Mouse (Mus musculus) T-helper 17 cell (primary cell): Measurements from ENCODE around the gene Terb2.

Experiments used
- in situ Hi-C, 2 experiments: fragments of 300-600 bp; cut with MboI, MseI; formaldehyde crosslinking; loops; 1 replicate in 1 of 2; 2 replicates in 1 of 2; pipeline ENCODE4 v1.15.1; 2025; ENCODE audit warnings: high pct_unique_total_duplicates in 2 of 2

Terb2 gene

GRCm38 (mm10) chr2:122186106-122186505 is at the start of gene Terb2, which contains the start of gene Patl2:
Terb2 (plus strand) TSS chr2:122186272.
Patl2 (minus strand) TSS chr2:122186189.
- in situ Hi-C loops: no loop called here

DNA sequence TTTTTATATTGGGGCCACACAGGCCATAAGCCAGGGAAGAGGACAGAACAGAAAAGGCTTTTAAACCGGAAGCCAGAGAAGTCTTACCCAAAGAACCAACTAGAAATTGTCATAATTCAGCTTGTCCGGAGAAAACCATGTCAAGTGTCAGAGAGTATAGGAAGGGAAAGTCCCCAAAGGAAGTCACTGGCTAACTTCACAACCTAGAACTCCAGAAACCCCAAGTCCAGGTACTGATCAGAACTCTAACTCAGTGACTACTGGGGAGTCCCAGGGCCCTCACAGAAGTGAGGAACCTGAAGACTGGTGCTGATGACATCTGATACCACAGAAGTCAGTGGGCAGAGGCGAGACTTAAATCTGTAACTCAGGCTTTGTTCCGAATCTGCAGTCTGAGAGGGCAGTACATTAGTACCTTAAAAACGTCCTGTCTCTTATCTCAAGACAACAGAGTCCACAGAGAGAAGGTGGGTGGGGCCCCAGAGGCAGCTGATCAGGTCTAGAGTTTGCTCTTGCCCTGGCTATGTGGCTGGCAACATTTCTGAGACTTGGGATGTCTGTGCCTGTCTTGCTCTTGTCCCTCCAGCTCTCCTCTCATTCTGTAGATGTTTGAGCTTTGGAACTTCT is 48.1 kb upstream of the Terb2 start:
- in situ Hi-C loops: no loop called here

DNA sequence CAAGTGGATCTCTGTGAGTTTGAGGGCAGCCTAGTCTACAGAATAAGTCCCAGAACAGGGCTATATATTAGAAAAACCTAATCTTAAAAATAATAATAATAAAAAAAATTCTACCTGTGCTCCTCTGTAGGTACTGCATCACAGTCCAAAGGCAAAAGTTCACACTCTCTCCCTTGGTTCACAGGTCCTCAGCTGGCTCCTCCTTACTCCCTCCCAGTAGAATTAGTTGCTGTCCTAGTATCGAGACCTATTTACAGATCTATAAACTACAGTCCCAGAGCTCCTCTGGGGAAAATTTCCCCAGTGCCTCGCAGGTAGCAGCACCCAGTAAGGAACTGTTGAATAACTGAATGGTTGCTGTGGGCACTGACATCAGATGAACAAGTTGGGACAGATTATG is 45.3 kb upstream of the Terb2 start:
- in situ Hi-C loops: loop anchor here in 1 of 2 experiments (10.0 kb wide), 1 partner anchor 1696 kb away; no protein-coding TSS in a partner anchor

DNA sequence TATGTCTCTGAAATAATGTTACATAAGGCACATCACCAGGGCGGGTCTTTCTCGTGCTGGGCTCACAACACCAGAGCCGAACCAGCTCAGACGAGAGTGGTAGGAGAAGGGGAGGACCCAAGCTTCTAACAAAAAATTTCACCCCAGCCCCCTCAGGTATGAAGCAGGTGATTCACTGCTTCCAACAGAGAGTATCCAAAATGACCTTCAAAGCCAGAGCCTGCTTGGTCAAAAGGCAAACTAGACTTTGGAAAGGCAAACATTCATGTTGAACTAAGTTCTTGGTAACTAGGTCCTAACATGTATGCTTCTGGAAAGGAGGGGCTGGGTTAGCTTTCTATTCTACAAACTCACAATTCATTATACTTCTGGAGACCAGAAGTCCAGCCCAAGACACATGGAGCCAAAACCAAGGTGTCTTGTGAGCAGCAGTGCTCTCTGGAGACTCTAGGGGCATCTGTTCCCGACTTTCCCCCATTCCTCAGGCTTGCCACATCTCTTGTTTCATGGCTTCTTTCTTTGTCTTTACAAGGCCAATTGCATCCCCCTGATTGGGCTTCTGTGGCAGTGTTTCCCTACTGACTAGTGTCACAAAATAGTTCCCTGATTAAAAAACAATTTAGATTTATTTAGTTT is 44.6 kb upstream of the Terb2 start:
- in situ Hi-C loops: loop anchor here in 1 of 2 experiments (10.0 kb wide), 1 partner anchor 1697 kb away; no protein-coding TSS in a partner anchor

DNA sequence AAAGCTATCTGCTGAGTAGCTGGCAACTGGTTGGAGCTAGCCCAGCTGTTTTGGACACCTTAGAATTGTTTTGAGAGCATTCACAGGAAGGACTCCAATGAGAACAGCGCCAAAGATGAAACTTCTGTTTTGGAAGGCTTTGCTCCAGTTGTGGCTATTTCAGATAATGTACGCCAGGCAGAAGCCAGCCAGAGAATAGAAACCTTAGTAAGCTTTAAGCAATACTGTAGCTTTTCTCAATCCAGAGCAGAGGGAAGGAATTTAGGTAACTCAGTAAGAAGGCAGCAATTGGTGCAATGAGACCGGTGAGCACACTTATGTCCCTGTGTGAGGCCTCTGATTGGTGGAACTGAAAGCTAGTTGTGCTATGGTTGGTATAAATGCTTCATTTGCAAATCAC is 43.0 kb upstream of the Terb2 start:
- in situ Hi-C loops: loop anchor here in 1 of 2 experiments (10.0 kb wide), 1 partner anchor 1698 kb away; no protein-coding TSS in a partner anchor

DNA sequence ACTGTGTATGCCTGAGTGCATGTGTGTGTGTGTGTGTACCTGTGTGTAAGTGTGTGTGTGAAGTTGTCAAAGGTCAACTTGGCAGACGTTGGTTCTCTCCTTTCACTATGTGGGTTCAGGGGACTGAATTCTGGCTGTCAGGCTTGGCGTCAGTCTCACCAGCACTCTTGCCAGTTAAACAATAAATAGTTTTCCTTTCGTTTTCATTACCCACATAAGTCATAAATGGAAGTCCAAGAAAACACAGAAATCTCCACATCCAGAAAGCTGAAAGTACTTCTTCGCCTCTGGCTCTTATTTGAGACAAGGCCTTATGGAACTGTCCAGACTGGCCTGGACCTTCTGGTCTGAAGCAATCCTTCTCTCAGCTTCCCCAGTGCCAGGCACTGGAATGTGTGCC is 40.3 kb upstream of the Terb2 start:
- in situ Hi-C loops: loop anchor here in 1 of 2 experiments (10.0 kb wide), 1 partner anchor 1701 kb away; no protein-coding TSS in a partner anchor

DNA sequence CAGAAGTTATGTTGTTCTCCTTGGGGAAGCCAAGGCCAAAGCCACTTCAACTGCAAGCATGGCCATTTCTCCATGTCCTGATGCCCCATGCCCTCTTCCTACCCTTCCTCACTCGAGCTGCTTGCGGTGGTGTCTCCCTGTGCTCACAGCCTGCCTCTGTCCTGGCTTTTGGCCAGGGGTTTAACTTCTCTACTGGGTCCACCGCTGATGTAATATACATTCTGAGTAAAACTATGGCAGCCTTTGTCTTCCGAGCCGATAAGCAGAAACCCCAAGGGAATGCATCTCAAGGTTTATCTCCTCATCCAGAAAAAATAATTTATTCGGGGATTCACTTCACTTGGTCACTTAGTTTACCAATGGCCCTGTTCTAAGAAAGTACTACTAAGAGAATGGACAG is 39.4 kb upstream of the Terb2 start:
- in situ Hi-C loops: loop anchor here in 1 of 2 experiments (10.0 kb wide), 1 partner anchor 1702 kb away; no protein-coding TSS in a partner anchor

GRCm38 (mm10) chr2:122147508-122148241 is 38.4 kb upstream of the Terb2 start, which contains the start of gene B2m:
B2m (plus strand) TSS chr2:122147686.
- in situ Hi-C loops: loop anchor here in 1 of 2 experiments (10.0 kb wide), 1 partner anchor 1703 kb away; no protein-coding TSS in a partner anchor

GRCm38 (mm10) chr2:122148242-122148917 is 37.7 kb upstream of the Terb2 start:
- in situ Hi-C loops: loop anchor here in 1 of 2 experiments (10.0 kb wide), 1 partner anchor 1704 kb away; no protein-coding TSS in a partner anchor

DNA sequence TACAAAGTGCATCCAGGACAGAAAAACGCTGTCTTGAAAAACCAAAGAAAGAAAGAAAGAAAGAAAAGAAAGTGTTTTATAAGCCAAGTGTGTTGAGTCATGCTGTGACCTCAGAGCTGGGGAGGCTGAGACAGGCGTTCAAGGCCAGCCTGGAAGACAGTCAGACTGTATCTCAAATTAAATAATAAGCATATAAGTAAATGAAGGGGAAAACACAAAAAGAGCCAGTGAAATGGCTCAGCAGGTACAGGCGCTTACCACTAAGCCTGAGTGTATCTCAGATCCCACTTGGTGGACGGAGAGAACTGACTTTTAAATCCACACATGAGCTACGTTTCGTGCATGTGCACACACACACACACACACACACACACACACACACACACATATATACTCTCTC is 36.8 kb upstream of the Terb2 start:
- in situ Hi-C loops: loop anchor here in 1 of 2 experiments (10.0 kb wide), 1 partner anchor 1705 kb away; no protein-coding TSS in a partner anchor

- in situ Hi-C loops: loop anchor here (5.0 to 25.0 kb wide), 4 partner anchors 82 to 1705 kb away; partner anchors contain the start of gene Bloc1s6 (in 1 of the 2)
Observed at GRCm38 (mm10) chr2:122149716-122150115, 36.4 kb upstream of the Terb2 start.

DNA sequence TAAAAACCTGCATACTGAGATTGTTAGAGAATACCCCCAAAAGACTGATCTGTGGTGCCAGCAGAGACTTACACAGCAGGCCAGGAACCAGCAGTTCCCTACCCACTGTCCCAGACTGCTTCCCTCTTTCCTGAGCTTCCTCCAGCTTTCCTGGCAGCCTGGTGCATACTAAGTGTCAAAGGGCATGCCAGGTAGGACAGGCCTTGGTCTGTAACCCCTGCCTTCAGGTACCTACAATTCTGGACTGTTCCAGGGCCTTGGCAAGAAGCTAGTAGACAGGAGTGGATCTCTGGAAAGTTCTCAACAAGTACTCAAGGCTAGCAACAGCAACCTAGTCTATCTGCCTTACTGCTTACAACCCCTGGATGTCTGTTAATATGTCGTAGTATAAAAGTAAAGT is 34.9 kb upstream of the Terb2 start:
- in situ Hi-C loops: loop anchor here (5.0 to 25.0 kb wide), 3 partner anchors 84 to 1414 kb away; partner anchors contain the start of gene Bloc1s6 (in 1 of the 2)

DNA sequence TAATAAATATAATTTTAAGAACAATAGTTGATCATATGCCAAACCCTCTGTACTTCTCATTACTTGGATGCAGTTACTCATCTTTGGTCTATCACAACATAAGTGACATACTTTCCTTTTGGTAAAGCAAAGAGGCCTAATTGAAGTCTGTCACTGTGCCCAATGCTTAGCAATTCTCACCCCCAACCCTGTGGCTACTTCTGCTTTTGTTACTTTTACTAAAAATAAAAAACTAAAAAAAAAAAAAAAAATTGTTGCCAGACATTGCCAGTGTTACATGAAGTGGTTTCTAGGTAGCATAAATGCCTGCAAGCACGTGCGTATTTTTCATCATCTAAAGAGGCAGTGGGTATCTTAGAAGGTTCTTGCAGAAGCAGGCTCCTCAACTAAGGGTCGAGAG is 33.2 kb upstream of the Terb2 start:
- in situ Hi-C loops: loop anchor here (5.0 to 25.0 kb wide), 3 partner anchors 86 to 1416 kb away; partner anchors contain the start of gene Bloc1s6 (in 1 of the 2)

GRCm38 (mm10) chr2:122153681-122154365 is 32.2 kb upstream of the Terb2 start:
- in situ Hi-C loops: loop anchor here (5.0 to 25.0 kb wide), 3 partner anchors 87 to 1417 kb away; partner anchors contain the start of gene Bloc1s6 (in 1 of the 2)

DNA sequence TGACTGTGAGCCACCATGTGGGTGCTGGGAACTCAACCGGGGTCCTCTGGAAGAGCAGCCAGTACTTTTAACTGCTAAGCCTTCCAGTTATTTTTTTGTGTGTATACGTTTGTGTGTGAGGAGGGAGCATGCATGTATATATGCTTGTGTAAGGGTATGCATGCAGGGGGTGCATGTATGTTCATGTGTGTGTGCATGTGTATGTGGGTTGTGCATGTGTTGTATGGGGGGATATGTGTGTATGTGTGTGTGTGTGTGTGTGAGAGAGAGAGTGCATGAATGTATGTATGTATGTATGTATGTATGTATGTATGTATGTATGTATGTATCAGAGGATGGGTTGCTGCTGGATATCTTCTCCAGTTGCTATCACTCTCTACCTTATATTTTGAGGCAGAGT is 31.6 kb upstream of the Terb2 start:
- in situ Hi-C loops: loop anchor here (5.0 to 25.0 kb wide), 3 partner anchors 87 to 1417 kb away; partner anchors contain the start of gene Bloc1s6 (in 1 of the 2)

GRCm38 (mm10) chr2:122155292-122155691 is 30.8 kb upstream of the Terb2 start:
- in situ Hi-C loops: loop anchor here (25.0 kb wide), 2 partner anchors 582 to 1418 kb away; partner anchors contain the start of gene Bloc1s6 (in 1 of the 2)

- in situ Hi-C loops: loop anchor here (25.0 kb wide), 2 partner anchors 581 to 1419 kb away; partner anchors contain the start of gene Bloc1s6 (in 1 of the 2)
Observed at GRCm38 (mm10) chr2:122156051-122156700, 29.9 kb upstream of the Terb2 start.

DNA sequence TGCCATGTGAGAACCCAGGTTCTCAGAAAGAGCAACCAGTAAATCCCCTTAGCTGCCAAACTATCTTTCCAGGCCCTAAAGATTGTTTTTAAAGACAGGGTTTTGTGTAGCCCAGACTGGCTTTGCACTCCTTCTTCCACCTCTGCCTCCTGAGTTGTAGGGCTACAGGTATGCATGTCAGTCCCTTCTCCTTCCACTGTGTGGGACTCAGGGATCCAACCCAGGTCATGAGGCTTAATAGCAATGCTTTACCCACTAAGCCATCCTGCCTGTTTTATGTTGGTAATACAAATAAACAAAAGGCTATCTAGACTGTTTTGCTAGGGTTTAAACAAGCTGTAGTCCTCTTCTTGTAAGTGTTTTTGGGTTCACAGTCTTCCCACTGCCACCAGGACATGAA is 28.5 kb upstream of the Terb2 start:
- in situ Hi-C loops: loop anchor here (25.0 kb wide), 2 partner anchors 580 to 1420 kb away; partner anchors contain the start of gene Bloc1s6 (in 1 of the 2)

- in situ Hi-C loops: loop anchor here (25.0 kb wide), 2 partner anchors 579 to 1421 kb away; partner anchors contain the start of gene Bloc1s6 (in 1 of the 2)
Observed at GRCm38 (mm10) chr2:122158362-122158802, 27.7 kb upstream of the Terb2 start.
